Mouse (Mus musculus) forebrain, embryonic 11.5 days (tissue): ENCODE measurements around the gene Kit. TPM values are rescaled to one million over a fixed set of nuclear protein-coding genes. Genes with fewer than 3 reads are reported as not detected.

Experiments
- ATAC-seq: fragments of 200-750 bp; cut with Nextera tagmentation; replicated peaks from 2 replicates; pipeline ENCODE4 v1.8.0; 2017; ENCODE audit warnings: moderate TSS enrichment; ENCODE audit not compliant: low FRiP score
- DNase-seq: peaks from one replicate; pipeline ENCODE4 v3.0.0-alpha.2; 2017; ENCODE audit warnings: low spot score
- H3K27ac ChIP-seq: fragments of 300-500 bp; sonication (generic); 2 replicates; pipeline ENCODE4 v1.5.1; 2014; ENCODE audit warnings: low read depth, low read length
- H3K27me3 ChIP-seq: fragments of 300-500 bp; sonication (generic); 2 replicates; pipeline ENCODE4 v1.6.1; 2014; ENCODE audit warnings: mild to moderate bottlenecking, low read length, mixed read lengths; ENCODE audit not compliant: control insufficient read depth, insufficient read depth
- H3K36me3 ChIP-seq: fragments of 300-500 bp; sonication (generic); 2 replicates; pipeline ENCODE4 v1.6.1; 2014; ENCODE audit warnings: mild to moderate bottlenecking, low read length, moderate library complexity, mixed read lengths; ENCODE audit not compliant: control insufficient read depth, insufficient read depth
- H3K4me1 ChIP-seq: fragments of 300-500 bp; sonication (generic); replicated peaks from 2 replicates; pipeline ENCODE4 v1.6.1; 2014; ENCODE audit warnings: low read length, mixed read lengths; ENCODE audit not compliant: control insufficient read depth, insufficient read depth
- H3K4me2 ChIP-seq: fragments of 300-500 bp; sonication (generic); 2 replicates; pipeline ENCODE4 v1.6.1; 2014; ENCODE audit warnings: low read depth, mild to moderate bottlenecking, low read length, moderate library complexity, mixed read lengths; ENCODE audit not compliant: severe bottlenecking
- H3K4me3 ChIP-seq: fragments of 300-500 bp; sonication (generic); 2 replicates; pipeline ENCODE4 v1.5.1; 2014; ENCODE audit warnings: low read depth, low read length
- H3K9ac ChIP-seq: fragments of 300-500 bp; sonication (generic); 2 replicates; pipeline ENCODE4 v1.6.1; 2014; ENCODE audit warnings: low read length
- H3K9me3 ChIP-seq: fragments of 300-500 bp; sonication (generic); 2 replicates; pipeline ENCODE4 v1.6.1; 2016; ENCODE audit warnings: low read length, mixed read lengths; ENCODE audit not compliant: control insufficient read depth
- WGBS: fragments of 180-500 bp; shearing (Covaris S2); extraction: QIAGEN DNeasy Blood & Tissue Kit; methylation state at CpG from one replicate; pipeline ENCODE4 v1.1.7; 2014; 5-methylcytosine and 5-hydroxymethylcytosine counted together
- polyA plus RNA-seq: library from polyadenylated mRNA; unstranded; fragments of >200 nt; fragmentation: Nextera tagmentation; extraction: Ambion mirVana; gene quantifications from 2 replicates; pipeline ENCODE4 v1.2.1, GENCODE M21; 2014

Kit gene
- polyA plus RNA-seq, 1 experiment from 2014 or later = 22.9 TPM

GRCm38 (mm10) chr5:75615000-75615571, 40.4 kb downstream of the Kit start:
- ATAC-seq = no peak
- H3K27me3 ChIP-seq = no peaks in the 10 kb centered on the region
- 92% methylated on average over 11 of the region's 11 CpGs for WGBS
- H3K27ac ChIP-seq = no peak overlapping the region
- no peak overlapping the region for H3K9ac ChIP-seq
- H3K36me3 ChIP-seq = no peaks in the 10 kb centered on the region
- no peak for DNase-seq
- no peaks in the 10 kb centered on the region for H3K4me1 ChIP-seq
- H3K9me3 ChIP-seq = no peaks in the 10 kb centered on the region
- H3K4me3 ChIP-seq = no peak overlapping the region
- H3K4me2 ChIP-seq = no peak overlapping the region

- Histone ChIP-seq H3K9me3 (no peaks in the 10 kb centered on the region), H3K4me2 (no peak overlapping the region), H3K4me3 (no peak overlapping the region), H3K27me3 (no peaks in the 10 kb centered on the region), H3K9ac (no peak overlapping the region), H3K4me1 (no peaks in the 10 kb centered on the region), H3K36me3 (no peaks in the 10 kb centered on the region), H3K27ac (no peak overlapping the region)
- DNase-seq (no peak), ATAC-seq (no peak)
- WGBS = 93% methylated on average over 8 of the region's 8 CpGs
Observed at GRCm38 (mm10) chr5:75615624-75616023, 40.9 kb downstream of the Kit start.

DNA sequence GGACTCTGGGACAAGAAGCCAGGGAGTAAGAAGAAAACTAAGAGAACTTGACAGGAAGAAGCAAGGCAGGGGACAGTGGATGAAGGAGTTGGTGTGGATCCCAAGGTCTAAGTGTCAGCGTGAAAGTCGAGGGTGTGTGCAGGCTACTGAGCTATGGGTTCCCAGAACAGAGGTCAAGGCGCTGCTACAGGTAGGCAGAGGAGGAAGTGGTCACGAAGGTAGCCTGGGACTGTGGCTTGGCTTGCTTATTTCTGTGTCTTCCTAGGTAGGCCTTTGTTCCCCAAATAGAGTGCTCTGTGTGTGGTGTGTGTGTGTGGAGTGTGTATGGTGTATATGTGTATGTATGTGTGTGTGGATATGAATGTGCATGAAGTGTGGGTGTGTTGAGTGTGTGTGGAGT, 47.7 kb downstream of the Kit start:
- no peaks in the 10 kb centered on the region for H3K4me1 ChIP-seq
- no peak overlapping the region for H3K9ac ChIP-seq
- no peak overlapping the region for H3K4me2 ChIP-seq
- no peaks in the 10 kb centered on the region for H3K27me3 ChIP-seq
- H3K36me3 ChIP-seq = no peaks in the 10 kb centered on the region
- ATAC-seq (no peak), DNase-seq (no peak)
- no peak overlapping the region for H3K27ac ChIP-seq
- H3K4me3 ChIP-seq = no peak overlapping the region
- H3K9me3 ChIP-seq = no peaks in the 10 kb centered on the region
- WGBS = 90% methylated on average over 4 of the region's 4 CpGs

- Histone ChIP-seq H3K9me3 (no peaks in the 10 kb centered on the region), H3K4me3 (no peak overlapping the region), H3K27me3 (no peaks in the 10 kb centered on the region), H3K36me3 (no peaks in the 10 kb centered on the region), H3K9ac (no peak overlapping the region), H3K4me2 (no peak overlapping the region), H3K4me1 (no peaks in the 10 kb centered on the region), H3K27ac (no peak overlapping the region)
- ATAC-seq = no peak
- 90% methylated on average over 11 of the region's 11 CpGs for WGBS
- no peak for DNase-seq
Observed at GRCm38 (mm10) chr5:75623007-75623406, 48.3 kb downstream of the Kit start.

GRCm38 (mm10) chr5:75623520-75623919, 48.8 kb downstream of the Kit start:
- ATAC-seq (no peak), DNase-seq (no peak)
- WGBS = 83% methylated on average over 1 of the region's 1 CpGs
- H3K4me2 ChIP-seq = no peak overlapping the region
- no peak overlapping the region for H3K27ac ChIP-seq
- H3K4me1 ChIP-seq = no peaks in the 10 kb centered on the region
- no peaks in the 10 kb centered on the region for H3K9me3 ChIP-seq
- no peaks in the 10 kb centered on the region for H3K27me3 ChIP-seq
- no peaks in the 10 kb centered on the region for H3K36me3 ChIP-seq
- H3K9ac ChIP-seq = no peak overlapping the region
- H3K4me3 ChIP-seq = no peak overlapping the region

- H3K27ac ChIP-seq = no peak overlapping the region
- H3K4me2 ChIP-seq = no peak overlapping the region
- H3K27me3 ChIP-seq = no peaks in the 10 kb centered on the region
- no peak overlapping the region for H3K9ac ChIP-seq
- WGBS = 91% methylated on average over 20 of the region's 20 CpGs
- no peaks in the 10 kb centered on the region for H3K4me1 ChIP-seq
- no peak for DNase-seq
- no peak for ATAC-seq
- H3K4me3 ChIP-seq = no peak overlapping the region
- no peaks in the 10 kb centered on the region for H3K36me3 ChIP-seq
- H3K9me3 ChIP-seq = no peaks in the 10 kb centered on the region
Observed at GRCm38 (mm10) chr5:75623993-75624706, 49.4 kb downstream of the Kit start.

GRCm38 (mm10) chr5:75625059-75625458, 50.3 kb downstream of the Kit start:
- Histone ChIP-seq H3K36me3 (no peaks in the 10 kb centered on the region), H3K9me3 (no peaks in the 10 kb centered on the region), H3K27me3 (no peaks in the 10 kb centered on the region), H3K27ac (no peak overlapping the region), H3K9ac (no peak overlapping the region), H3K4me3 (no peak overlapping the region), H3K4me1 (no peaks in the 10 kb centered on the region), H3K4me2 (no peak overlapping the region)
- no peak for ATAC-seq
- DNase-seq = no peak

DNA sequence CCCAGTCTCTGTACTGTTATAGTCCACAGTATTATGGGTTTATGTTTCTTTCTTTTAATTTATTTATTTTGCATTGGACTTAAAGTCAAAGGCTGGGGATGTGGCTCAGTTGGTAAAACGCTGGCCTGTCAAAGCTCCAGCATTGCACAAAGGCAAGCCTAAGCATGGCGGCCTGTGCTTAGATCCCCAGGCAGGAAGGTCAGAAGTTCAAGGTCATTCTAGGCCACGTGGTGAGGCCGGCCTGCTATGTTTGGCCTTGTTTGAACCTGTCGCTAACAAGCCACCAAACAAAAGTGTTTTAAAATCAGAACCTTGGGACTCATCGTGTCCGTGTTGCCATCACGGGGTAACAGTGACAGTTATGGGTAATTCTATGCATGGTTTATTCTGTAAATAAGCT, 51.6 kb downstream of the Kit start:
- no peaks in the 10 kb centered on the region for H3K27me3 ChIP-seq
- H3K9me3 ChIP-seq = no peaks in the 10 kb centered on the region
- H3K4me3 ChIP-seq = no peak overlapping the region
- H3K4me2 ChIP-seq = no peak overlapping the region
- DNase-seq = no peak
- ATAC-seq = no peak
- H3K36me3 ChIP-seq = no peaks in the 10 kb centered on the region
- H3K4me1 ChIP-seq = no peaks in the 10 kb centered on the region
- WGBS = 61% methylated on average over 8 of the region's 8 CpGs
- no peak overlapping the region for H3K9ac ChIP-seq
- no peak overlapping the region for H3K27ac ChIP-seq

DNA sequence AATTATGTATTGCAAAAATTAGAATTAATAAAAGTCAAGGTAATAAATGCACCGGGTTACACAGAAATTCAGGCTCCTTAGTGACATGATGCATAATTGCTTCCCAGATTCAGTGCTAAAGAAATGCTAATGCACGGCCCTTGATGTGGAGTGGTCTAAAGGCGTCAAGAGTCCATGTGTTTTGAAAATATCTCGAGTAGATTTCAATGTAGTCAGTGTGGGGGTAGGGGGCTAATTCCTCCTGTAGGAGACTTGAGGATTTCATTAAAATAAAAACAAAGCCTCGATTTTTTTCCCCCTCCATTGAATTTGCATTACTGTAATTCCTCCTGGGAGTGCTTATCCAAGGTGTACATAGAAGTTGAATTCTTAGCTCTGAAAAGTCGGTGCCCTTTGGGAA, 52.0 kb downstream of the Kit start:
- DNase-seq (no peak), ATAC-seq (no peak)
- H3K36me3 ChIP-seq = no peaks in the 10 kb centered on the region
- H3K4me1 ChIP-seq = no peaks in the 10 kb centered on the region
- WGBS = 68% methylated on average over 6 of the region's 6 CpGs
- H3K9me3 ChIP-seq = no peaks in the 10 kb centered on the region
- no peak overlapping the region for H3K9ac ChIP-seq
- H3K27ac ChIP-seq = no peak overlapping the region
- no peaks in the 10 kb centered on the region for H3K27me3 ChIP-seq
- no peak overlapping the region for H3K4me3 ChIP-seq
- H3K4me2 ChIP-seq = no peak overlapping the region
